Mouse (Mus musculus) limb, embryonic 14.5 days (tissue): Measurements from ENCODE around the gene Nlrp10. TPM values are rescaled to one million over a fixed set of nuclear protein-coding genes. Genes with fewer than 3 reads are reported as not detected.

ENCODE experiments used
- ATAC-seq: fragments of 200-750 bp; cut with Nextera tagmentation; 2 replicates; pipeline ENCODE4 v1.8.0; 2017; ENCODE audit warnings: low read depth, moderate number of reproducible peaks, moderate TSS enrichment; ENCODE audit not compliant: low FRiP score
- DNase-seq: peaks from one replicate; pipeline ENCODE4 v3.0.0-alpha.2; 2015; ENCODE audit warnings: low spot score
- H3K27ac ChIP-seq: fragments of 300-500 bp; sonication (generic); replicated peaks from 2 replicates; pipeline ENCODE4 v1.5.1; 2014; ENCODE audit warnings: low read depth, mild to moderate bottlenecking, low read length, moderate library complexity, mixed read lengths
- H3K27me3 ChIP-seq: fragments of 300-500 bp; sonication (generic); 2 replicates; pipeline ENCODE4 v1.6.1; 2014; ENCODE audit warnings: low read length, mixed read lengths; ENCODE audit not compliant: control insufficient read depth, insufficient read depth
- H3K36me3 ChIP-seq: fragments of 300-500 bp; sonication (generic); 2 replicates; pipeline ENCODE4 v1.6.1; 2014; ENCODE audit warnings: mild to moderate bottlenecking, low read length, moderate library complexity, mixed read lengths; ENCODE audit not compliant: control insufficient read depth, insufficient read depth
- H3K4me1 ChIP-seq: fragments of 300-500 bp; sonication (generic); 2 replicates; pipeline ENCODE4 v1.6.1; 2014; ENCODE audit warnings: antibody characterized with exemption, low read length, mixed read lengths; ENCODE audit not compliant: control insufficient read depth, insufficient read depth
- H3K4me2 ChIP-seq: fragments of 300-500 bp; sonication (generic); replicated peaks from 2 replicates; pipeline ENCODE4 v1.6.1; 2014; ENCODE audit warnings: low read depth, mild to moderate bottlenecking, low read length, moderate library complexity; ENCODE audit not compliant: severe bottlenecking
- H3K4me3 ChIP-seq: fragments of 300-500 bp; sonication (generic); replicated peaks from 2 replicates; pipeline ENCODE4 v1.5.1; 2014; ENCODE audit warnings: low read length
- H3K9ac ChIP-seq: fragments of 300-500 bp; sonication (generic); 2 replicates; pipeline ENCODE4 v1.6.1; 2014; ENCODE audit warnings: mild to moderate bottlenecking, low read depth, low read length, moderate library complexity; ENCODE audit not compliant: severe bottlenecking
- H3K9me3 ChIP-seq: fragments of 300-500 bp; sonication (generic); 2 replicates; pipeline ENCODE4 v1.6.1; 2016; ENCODE audit warnings: low read length; ENCODE audit not compliant: control insufficient read depth
- POLR2A ChIP-seq: fragments of 200-500 bp; IDR thresholded peaks from 2 replicates; pipeline ENCODE4 v1.8.0; 2012; ENCODE audit warnings: inconsistent platforms, mild to moderate bottlenecking, moderate library complexity, borderline replicate concordance; ENCODE audit not compliant: insufficient read depth, insufficient read length; ENCODE audit errors: extremely low read depth
- WGBS: fragments of 180-500 bp; shearing (Covaris S2); extraction: QIAGEN DNeasy Blood & Tissue Kit; methylation state at CpG from one replicate; pipeline ENCODE4 v1.1.7; 2014; 5-methylcytosine and 5-hydroxymethylcytosine counted together
- polyA plus RNA-seq, 2 experiments: library from polyadenylated mRNA; depleted of rRNA in 1 of 2; stranded (reverse) in 1 of 2; unstranded in 1 of 2; fragments of >200 nt; fragmentation: Nextera tagmentation in 1 of 2; extraction: Ambion mirVana in 1 of 2; gene quantifications; 2 replicates each; pipeline versions ENCODE4 v1.2.1 to v1.2.3; 2012 to 2014

The Nlrp10 gene
- polyA plus RNA-seq, 2 experiments: 0.10 TPM

- H3K36me3 ChIP-seq: peaks cover 19% of the 10 kb centered on the region
- DNase-seq (peak; percentile 98), ATAC-seq (peak; percentile 100)
- peak within 1 kb of the TSS; percentile 91 for H3K4me3 ChIP-seq
- peaks cover 11% of the 10 kb centered on the region for H3K4me1 ChIP-seq
- peak within 1 kb of the TSS; percentile 93 for H3K9ac ChIP-seq
- TF ChIP-seq POLR2A: peak; percentile 74; the same call in 1 of the 2 replicates
- peak within 1 kb of the TSS; percentile 81 for H3K4me2 ChIP-seq
- 1% methylated on average over 49 of the region's 50 CpGs for WGBS
- H3K9me3 ChIP-seq: no peaks in the 10 kb centered on the region
- peak within 1 kb of the TSS; percentile 72 for H3K27ac ChIP-seq
- H3K27me3 ChIP-seq: no peaks in the 10 kb centered on the region
Measured at GRCm38 (mm10) chr7:108933794-108934731, 4.1 kb upstream of the Nlrp10 start, which contains the start of gene Eif3f. Gene Eif3f, plus strand, starts transcription at chr7:108934417.

GRCm38 (mm10) chr7:108928280-108929188, 1.4 kb downstream of the Nlrp10 start:
- Histone ChIP-seq H3K9me3 (no peaks in the 10 kb centered on the region), H3K36me3 (no peaks in the 10 kb centered on the region), H3K27ac (no peak overlapping the region), H3K4me1 (no peaks in the 10 kb centered on the region), H3K27me3 (no peaks in the 10 kb centered on the region), H3K9ac (no peak overlapping the region), H3K4me2 (no peak overlapping the region), H3K4me3 (no peak overlapping the region)
- 75% methylated on average over 11 of the region's 11 CpGs for WGBS
- DNase-seq (no peak), ATAC-seq (no peak)
- no peak for TF ChIP-seq POLR2A

- no peak for TF ChIP-seq POLR2A
- H3K9ac ChIP-seq: no peak overlapping the region
- no peak overlapping the region for H3K4me2 ChIP-seq
- H3K4me3 ChIP-seq: no peak overlapping the region
- no peak for ATAC-seq
- no peaks in the 10 kb centered on the region for H3K9me3 ChIP-seq
- WGBS: 69% methylated on average over 3 of the region's 4 CpGs
- no peaks in the 10 kb centered on the region for H3K27me3 ChIP-seq
- no peaks in the 10 kb centered on the region for H3K36me3 ChIP-seq
- H3K27ac ChIP-seq: no peak overlapping the region
- no peaks in the 10 kb centered on the region for H3K4me1 ChIP-seq
- no peak for DNase-seq
Measured at GRCm38 (mm10) chr7:108927043-108927442, 2.9 kb downstream of the Nlrp10 start.

- Histone ChIP-seq H3K27me3 (no peaks in the 10 kb centered on the region), H3K4me3 (no peak overlapping the region), H3K36me3 (no peaks in the 10 kb centered on the region), H3K27ac (no peak overlapping the region), H3K4me2 (no peak overlapping the region), H3K9me3 (no peaks in the 10 kb centered on the region), H3K4me1 (no peaks in the 10 kb centered on the region), H3K9ac (no peak overlapping the region)
- ATAC-seq: no peak
- 78% methylated on average over 2 of the region's 2 CpGs for WGBS
- no peak for DNase-seq
- no peak for TF ChIP-seq POLR2A
Measured at GRCm38 (mm10) chr7:108903969-108904368, 26.0 kb downstream of the Nlrp10 start.

- no peak for TF ChIP-seq POLR2A
- H3K27me3 ChIP-seq: no peaks in the 10 kb centered on the region
- DNase-seq (no peak), ATAC-seq (no peak)
- H3K4me3 ChIP-seq: no peak within 1 kb of the TSS
- no peak within 1 kb of the TSS for H3K27ac ChIP-seq
- 90% methylated on average over 5 of the region's 5 CpGs for WGBS
- no peak within 1 kb of the TSS for H3K9ac ChIP-seq
- no peak within 1 kb of the TSS for H3K4me2 ChIP-seq
- no peaks in the 10 kb centered on the region for H3K36me3 ChIP-seq
- H3K9me3 ChIP-seq: no peaks in the 10 kb centered on the region
- no peaks in the 10 kb centered on the region for H3K4me1 ChIP-seq
Measured at GRCm38 (mm10) chr7:108894320-108894719, 35.7 kb downstream of the Nlrp10 start, which contains the start of gene Olfr519. Gene Olfr519, minus strand, starts transcription at chr7:108894420.
